Mouse (Mus musculus): ENCODE measurements around the gene Fam172a.

- TF ChIP-seq CTCF (IDR thresholded peaks at IDR 0.05; ENCODE audit: borderline replicate concordance, extremely low read depth, insufficient read depth, insufficient read length) (no peak), POLR2A (IDR thresholded peaks at IDR 0.05; ENCODE audit: borderline replicate concordance, extremely low read depth, insufficient read depth, insufficient read length, poor library complexity, severe bottlenecking) (0 out of 2 replicates have a peak, but pooled peaks have one; percentile 6)
These were observed 497.2 kb downstream of the Fam172a start for GRCm38 (mm10) chr13:78198871-78199641.
